Mouse (Mus musculus): ENCODE results near the gene Amz2. TPM values are rescaled to one million over a fixed set of nuclear protein-coding genes. Genes with fewer than 3 reads are reported as not detected.
A peak's percentile ranks its signal among the peaks of the same experiment; 100 is the strongest.

Gene Amz2
- 22.2 and 40.9 TPM in 2 replicates for polyA plus RNA-seq (2012; rRNA removed)

DNA sequence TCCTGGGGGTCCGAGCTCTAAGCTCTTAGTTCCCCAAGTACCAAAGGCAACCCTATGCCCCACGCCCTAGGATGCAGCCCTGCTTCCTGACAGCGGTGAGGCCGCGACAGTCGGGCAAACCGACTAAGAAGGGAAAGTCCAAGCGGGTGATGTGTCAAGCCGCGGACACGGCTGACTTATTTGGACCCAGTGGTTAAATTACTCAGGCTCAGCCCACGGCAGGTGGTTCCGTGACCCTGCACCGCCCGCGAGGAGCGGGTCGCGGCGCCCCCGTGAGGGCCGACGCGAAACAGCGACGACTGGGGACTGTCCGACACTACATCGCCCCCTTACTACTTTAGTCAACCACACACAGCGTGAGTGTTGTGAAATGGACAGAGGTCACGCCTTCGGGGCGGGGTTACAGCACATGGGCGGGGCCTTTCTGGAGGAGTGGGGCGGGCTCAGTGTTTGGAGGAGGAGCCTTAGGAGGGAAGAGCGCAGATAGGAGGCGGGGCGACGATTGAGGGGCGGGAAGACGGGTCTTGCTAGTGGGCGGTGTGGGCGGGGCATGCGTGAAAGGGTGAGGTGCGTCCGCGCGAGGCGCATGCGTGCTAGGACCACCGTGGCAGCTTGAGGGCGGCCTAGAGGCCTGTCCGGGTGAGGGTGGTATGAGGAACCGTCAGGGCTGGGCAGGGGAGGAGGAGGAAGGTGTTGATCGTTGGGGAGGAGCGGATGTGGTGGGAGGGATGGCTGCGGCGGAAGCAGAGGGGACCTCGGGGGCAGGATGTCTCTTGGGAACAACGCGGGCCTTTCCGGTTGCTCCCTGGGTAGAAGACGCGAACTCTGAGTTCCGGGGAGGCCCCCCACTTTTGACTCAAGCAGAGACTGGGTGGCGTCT is at the start of gene Amz2:
TSS of gene Amz2 (plus strand) at position 555 of the 880 bp plus-strand sequence.
- TF ChIP-seq POLR2A (IDR thresholded peaks at IDR 0.05; ENCODE audit: borderline replicate concordance, extremely low read depth, low read depth, low read length) = peak; percentile 94; the same call in 1 of the 2 replicates
- peak; percentile 67 for TF ChIP-seq CTCF (IDR thresholded peaks at IDR 0.05; ENCODE audit: insufficient read depth, low read length)
- under 1% methylated on average over 65 of the region's 65 CpGs for WGBS
- peak within 1 kb of the TSS; percentile 69 for H3K4me3 ChIP-seq (replicated peaks; ENCODE audit: extremely low read depth, low read depth, low read length)
- peak; percentile 100 for DNase-seq
- H3K4me1 ChIP-seq (ENCODE audit: control insufficient read depth, insufficient read depth, low read length) = no peaks in the 10 kb centered on the region

DNA sequence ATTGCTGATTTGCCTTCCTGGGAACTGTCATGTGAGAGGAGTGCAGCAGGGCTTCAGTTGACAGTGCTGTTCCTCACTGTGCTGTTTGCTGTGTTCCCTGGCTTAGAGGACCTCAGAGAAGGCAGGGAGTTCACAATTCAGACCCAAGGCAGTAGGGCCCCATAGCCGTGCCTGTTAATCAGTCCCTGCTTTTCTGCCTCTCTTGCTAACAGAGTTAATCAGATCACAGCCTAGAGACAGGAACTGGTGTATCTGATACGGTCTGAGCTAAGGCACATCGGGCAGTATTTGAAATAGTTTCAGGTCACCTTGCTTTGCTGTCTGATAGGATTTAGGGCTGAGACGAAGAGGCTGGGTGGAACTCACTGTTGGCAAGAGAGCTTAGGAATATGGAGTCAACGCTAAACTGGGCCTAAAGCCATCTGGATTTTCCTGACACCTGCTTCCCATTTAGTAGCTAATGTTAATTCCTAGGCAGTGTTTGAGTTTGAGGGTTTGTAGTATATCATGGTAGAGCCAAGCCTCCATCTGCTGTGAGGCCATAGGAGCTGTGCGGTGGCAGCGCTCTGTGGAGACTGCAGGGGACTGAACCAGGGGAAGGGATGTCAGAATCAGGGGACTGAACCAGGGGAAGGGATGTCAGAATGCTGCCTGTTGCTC is 49.1 kb upstream of the Amz2 start:
- H3K4me3 ChIP-seq (replicated peaks; ENCODE audit: extremely low read depth, low read depth, low read length) = no peak overlapping the region
- WGBS = 36% methylated on average over 7 of the region's 7 CpGs
- DNase-seq = no peak
- TF ChIP-seq CTCF (IDR thresholded peaks at IDR 0.05; ENCODE audit: insufficient read depth, low read length) (no peak), POLR2A (IDR thresholded peaks at IDR 0.05; ENCODE audit: borderline replicate concordance, extremely low read depth, low read depth, low read length) (no peak)
- peaks cover 52% of the 10 kb centered on the region for H3K4me1 ChIP-seq (ENCODE audit: control insufficient read depth, insufficient read depth, low read length)

DNA sequence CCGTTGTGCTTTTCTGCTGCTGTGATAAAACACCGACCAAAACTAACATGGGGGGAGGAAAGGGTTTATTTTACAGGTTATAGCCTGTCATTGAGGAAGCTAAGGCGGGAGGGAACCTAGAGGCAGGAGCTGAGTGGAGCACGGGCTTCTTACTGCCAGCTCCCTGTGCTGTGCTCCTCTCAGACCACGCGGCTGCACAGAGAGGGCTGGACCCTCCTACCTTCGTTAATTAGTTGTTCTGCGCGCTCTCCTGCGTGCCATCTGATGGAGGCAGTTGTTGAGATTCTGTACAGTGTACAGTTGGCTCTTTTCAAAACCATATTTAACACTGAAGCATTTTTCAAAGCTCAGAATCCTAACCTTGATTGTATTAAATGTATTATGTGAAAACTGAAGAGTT is 48.3 kb upstream of the Amz2 start:
- no peak for DNase-seq
- H3K4me3 ChIP-seq (replicated peaks; ENCODE audit: extremely low read depth, low read depth, low read length) = no peak overlapping the region
- WGBS = 29% methylated on average over 10 of the region's 10 CpGs
- TF ChIP-seq POLR2A (IDR thresholded peaks at IDR 0.05; ENCODE audit: borderline replicate concordance, extremely low read depth, low read depth, low read length) = no peak
- TF ChIP-seq CTCF (IDR thresholded peaks at IDR 0.05; ENCODE audit: insufficient read depth, low read length) = no peak
- peaks cover 47% of the 10 kb centered on the region for H3K4me1 ChIP-seq (ENCODE audit: control insufficient read depth, insufficient read depth, low read length)

DNA sequence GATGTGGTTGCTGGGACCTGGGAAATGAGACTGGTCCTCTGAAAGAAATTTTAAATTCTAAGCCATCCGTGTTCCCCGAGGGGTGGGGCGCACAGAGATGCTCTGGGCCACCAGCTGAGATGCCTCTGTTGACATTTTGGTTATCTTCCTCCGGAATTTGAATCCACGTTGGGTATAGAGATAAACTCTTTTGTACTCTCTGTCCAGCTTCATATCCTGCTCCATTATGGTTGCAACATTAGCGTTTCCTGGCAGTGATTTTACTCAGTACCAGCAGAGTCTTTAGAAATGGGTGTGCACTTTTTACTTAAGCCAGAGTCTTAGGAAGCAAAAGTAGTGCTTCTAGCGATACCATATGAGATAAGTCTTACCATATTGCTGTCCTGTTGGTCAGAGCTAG is 47.7 kb upstream of the Amz2 start:
- TF ChIP-seq POLR2A (IDR thresholded peaks at IDR 0.05; ENCODE audit: borderline replicate concordance, extremely low read depth, low read depth, low read length) = no peak
- TF ChIP-seq CTCF (IDR thresholded peaks at IDR 0.05; ENCODE audit: insufficient read depth, low read length) = no peak
- DNase-seq = no peak
- Histone ChIP-seq H3K4me1 (ENCODE audit: control insufficient read depth, insufficient read depth, low read length) (peaks cover 45% of the 10 kb centered on the region), H3K4me3 (replicated peaks; ENCODE audit: extremely low read depth, low read depth, low read length) (no peak overlapping the region)
- WGBS = 33% methylated on average over 7 of the region's 7 CpGs

DNA sequence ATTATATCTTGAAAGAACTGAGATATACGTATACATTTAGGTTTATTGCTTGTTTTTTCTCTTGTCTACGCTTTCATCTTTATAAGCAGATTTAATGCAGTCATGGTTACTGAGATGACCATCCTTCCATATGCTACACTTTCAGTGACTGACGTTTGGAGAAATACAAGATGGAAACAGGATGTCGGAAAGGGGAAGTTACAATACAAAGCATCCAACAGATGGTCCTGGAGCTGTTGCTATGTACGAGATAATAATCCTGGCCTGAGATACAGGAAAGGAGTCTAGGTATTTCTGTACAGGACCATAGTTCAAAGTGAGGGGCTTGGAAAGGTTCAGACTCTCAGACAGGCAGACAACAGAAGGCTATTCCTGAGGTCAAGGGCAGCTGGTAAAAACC is 45.1 kb upstream of the Amz2 start:
- DNase-seq = no peak
- Histone ChIP-seq H3K4me1 (ENCODE audit: control insufficient read depth, insufficient read depth, low read length) (peaks cover 38% of the 10 kb centered on the region), H3K4me3 (replicated peaks; ENCODE audit: extremely low read depth, low read depth, low read length) (no peak overlapping the region)
- no peak for TF ChIP-seq CTCF (IDR thresholded peaks at IDR 0.05; ENCODE audit: insufficient read depth, low read length)
- no peak for TF ChIP-seq POLR2A (IDR thresholded peaks at IDR 0.05; ENCODE audit: borderline replicate concordance, extremely low read depth, low read depth, low read length)
- 47% methylated on average over 5 of the region's 5 CpGs for WGBS

DNA sequence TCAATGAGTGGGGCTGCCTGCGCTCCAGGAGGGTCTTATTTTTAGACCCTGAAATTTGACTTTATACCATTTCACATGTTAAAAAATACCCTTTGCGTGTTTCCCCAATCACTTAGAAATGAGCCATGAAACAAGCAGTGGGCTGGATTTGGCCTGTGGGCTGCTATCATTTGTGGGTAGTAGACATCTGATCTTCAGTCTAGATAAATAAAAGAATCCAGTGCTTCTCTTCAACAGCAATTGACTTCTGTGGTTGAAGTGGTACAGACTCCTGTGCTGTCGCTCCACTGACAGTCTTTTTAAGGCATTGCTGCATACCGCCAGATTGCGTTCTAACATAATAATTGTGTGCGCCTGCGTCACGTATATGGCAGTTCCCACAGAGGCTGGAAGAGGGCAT is 40.5 kb upstream of the Amz2 start:
- no peak for TF ChIP-seq CTCF (IDR thresholded peaks at IDR 0.05; ENCODE audit: insufficient read depth, low read length)
- no peak for TF ChIP-seq POLR2A (IDR thresholded peaks at IDR 0.05; ENCODE audit: borderline replicate concordance, extremely low read depth, low read depth, low read length)
- no peak for DNase-seq
- Histone ChIP-seq H3K4me3 (replicated peaks; ENCODE audit: extremely low read depth, low read depth, low read length) (no peak overlapping the region), H3K4me1 (ENCODE audit: control insufficient read depth, insufficient read depth, low read length) (peaks cover 33% of the 10 kb centered on the region)
- WGBS = 87% methylated on average over 8 of the region's 8 CpGs

DNA sequence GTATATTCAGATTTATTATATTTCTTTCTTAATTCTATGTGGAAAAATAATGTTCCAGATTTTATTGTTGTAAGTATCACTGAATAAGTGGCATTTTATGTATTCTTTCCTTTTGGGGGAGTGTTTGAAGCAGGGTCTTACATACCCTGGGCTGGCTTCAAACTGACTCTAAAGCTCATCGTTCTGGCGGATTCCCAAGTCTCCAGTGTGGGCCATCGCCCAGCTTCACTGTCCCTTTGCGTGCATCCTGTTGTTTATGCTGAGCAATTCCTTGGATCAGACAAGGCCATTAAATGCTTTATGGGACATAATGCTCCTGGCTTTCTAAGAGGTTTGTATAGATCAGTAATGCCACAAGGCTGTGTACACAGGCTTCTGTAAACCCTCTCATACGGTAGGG is 36.7 kb upstream of the Amz2 start:
- TF ChIP-seq CTCF (IDR thresholded peaks at IDR 0.05; ENCODE audit: insufficient read depth, low read length) = no peak
- Histone ChIP-seq H3K4me1 (ENCODE audit: control insufficient read depth, insufficient read depth, low read length) (peaks cover 35% of the 10 kb centered on the region), H3K4me3 (replicated peaks; ENCODE audit: extremely low read depth, low read depth, low read length) (no peak overlapping the region)
- WGBS = 37% methylated on average over 5 of the region's 5 CpGs
- DNase-seq = no peak

DNA sequence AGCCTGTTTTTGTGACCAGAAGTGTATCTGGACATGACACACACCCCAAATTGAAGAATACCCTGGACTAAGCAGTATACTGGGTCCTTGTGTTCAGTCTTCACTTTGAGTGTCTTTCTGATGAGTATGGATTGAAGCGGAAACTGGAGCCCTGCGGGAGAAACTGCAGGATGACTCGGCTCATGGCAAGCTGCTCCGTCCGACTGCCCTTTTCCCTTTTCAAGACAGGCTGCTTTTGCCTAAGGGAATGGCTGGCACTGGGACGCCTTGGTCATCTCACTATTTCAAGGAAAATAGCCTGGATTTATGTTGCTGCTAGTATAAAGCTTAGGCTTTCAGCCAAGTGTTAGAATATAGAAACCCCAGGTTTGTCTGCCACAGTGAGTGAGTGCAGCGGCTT is 34.5 kb upstream of the Amz2 start:
- DNase-seq = no peak
- TF ChIP-seq CTCF (IDR thresholded peaks at IDR 0.05; ENCODE audit: insufficient read depth, low read length) = no peak
- WGBS = 76% methylated on average over 7 of the region's 7 CpGs
- no peak overlapping the region for H3K4me3 ChIP-seq (replicated peaks; ENCODE audit: extremely low read depth, low read depth, low read length)
- H3K4me1 ChIP-seq (ENCODE audit: control insufficient read depth, insufficient read depth, low read length) = peaks cover 38% of the 10 kb centered on the region

DNA sequence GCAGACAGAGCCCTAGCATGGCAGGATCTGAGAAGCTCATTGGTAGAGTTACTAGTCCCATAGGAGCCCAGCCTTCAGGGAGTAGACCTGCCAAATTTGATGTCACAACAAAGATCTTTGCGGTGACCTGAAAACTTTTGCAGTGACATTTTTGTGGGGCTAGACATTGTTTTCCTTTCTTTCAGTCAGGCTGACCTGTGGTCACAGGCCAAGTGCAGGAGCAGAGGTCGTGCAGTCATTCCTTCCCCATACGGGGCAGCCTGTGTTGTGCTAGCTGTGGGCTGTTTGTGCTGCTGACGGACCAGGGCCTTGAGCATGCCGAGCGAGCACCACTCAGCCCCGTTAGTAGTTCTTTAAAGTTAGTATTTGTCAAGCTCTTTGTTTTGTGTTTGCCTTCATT is 34.0 kb upstream of the Amz2 start:
- H3K4me1 ChIP-seq (ENCODE audit: control insufficient read depth, insufficient read depth, low read length) = peaks cover 36% of the 10 kb centered on the region
- DNase-seq = peak; percentile 19
- TF ChIP-seq CTCF (IDR thresholded peaks at IDR 0.05; ENCODE audit: insufficient read depth, low read length) (no peak), POLR2A (IDR thresholded peaks at IDR 0.05; ENCODE audit: borderline replicate concordance, extremely low read depth, low read depth, low read length) (no peak)
- WGBS = 42% methylated on average over 7 of the region's 7 CpGs
- H3K4me3 ChIP-seq (replicated peaks; ENCODE audit: extremely low read depth, low read depth, low read length) = no peak overlapping the region

DNA sequence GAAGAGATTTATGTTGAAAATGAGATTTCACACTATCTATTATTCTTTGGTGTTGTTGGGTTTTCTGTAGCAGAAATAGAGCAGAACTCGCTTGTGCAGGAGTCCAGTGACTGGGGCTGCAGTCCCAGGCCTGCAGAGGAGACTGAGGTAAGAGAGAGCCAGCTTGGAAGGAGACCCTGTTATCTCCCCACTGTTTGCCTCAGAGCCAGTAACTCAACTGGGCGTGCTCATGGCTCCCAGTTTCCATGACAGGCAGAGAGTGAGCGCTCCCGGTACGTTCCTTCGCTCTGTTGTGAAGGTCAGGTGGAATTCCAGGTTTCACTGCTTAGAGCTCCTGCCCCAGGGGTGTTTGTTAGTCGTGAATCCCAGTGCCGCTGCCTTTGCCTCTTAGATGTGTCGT is 33.1 kb upstream of the Amz2 start:
- TF ChIP-seq POLR2A (IDR thresholded peaks at IDR 0.05; ENCODE audit: borderline replicate concordance, extremely low read depth, low read depth, low read length) (no peak), CTCF (IDR thresholded peaks at IDR 0.05; ENCODE audit: insufficient read depth, low read length) (no peak)
- WGBS = 86% methylated on average over 9 of the region's 9 CpGs
- Histone ChIP-seq H3K4me3 (replicated peaks; ENCODE audit: extremely low read depth, low read depth, low read length) (no peak overlapping the region), H3K4me1 (ENCODE audit: control insufficient read depth, insufficient read depth, low read length) (peaks cover 33% of the 10 kb centered on the region)
- no peak for DNase-seq

Measured in lung, adult 2 months (tissue).